Mouse (Mus musculus) lung, postnatal 14 days (tissue): ENCODE results near the gene Slc35a3.
"Not testable (repeated sequence)": the region's sequence is repeated elsewhere in the genome, so short reads cannot be mapped to it uniquely, and the experiment has no call there.

ENCODE experiments used
- DNase-seq: peaks from one replicate; pipeline ENCODE4 v3.0.0; 2021

Slc35a3 gene

GRCm38 (mm10) chr3:116712436-116712881 lies at the start of gene Slc35a3:
Gene Slc35a3, minus strand, starts transcription at chr3:116712831.
- DNase-seq = no peak

- no peak for DNase-seq
Measured at GRCm38 (mm10) chr3:116752818-116753217, 40.2 kb upstream of the Slc35a3 start.

- DNase-seq = peak; percentile 65
Measured at GRCm38 (mm10) chr3:116751191-116751860, 38.7 kb upstream of the Slc35a3 start.

GRCm38 (mm10) chr3:116748391-116749170 lies 36.0 kb upstream of the Slc35a3 start:
- DNase-seq = peak; percentile 56

- not testable (repeated sequence) for DNase-seq
Measured at GRCm38 (mm10) chr3:116747648-116748047, 35.0 kb upstream of the Slc35a3 start.

- no peak for DNase-seq
Measured at GRCm38 (mm10) chr3:116740963-116741362, 28.3 kb upstream of the Slc35a3 start.

- no peak for DNase-seq
Measured at GRCm38 (mm10) chr3:116740106-116740505, 27.5 kb upstream of the Slc35a3 start.

- peak; percentile 22 for DNase-seq
Measured at GRCm38 (mm10) chr3:116737326-116737731, 24.7 kb upstream of the Slc35a3 start.

GRCm38 (mm10) chr3:116729483-116730174 lies 17.0 kb upstream of the Slc35a3 start:
- DNase-seq = no peak

GRCm38 (mm10) chr3:116726807-116727206 lies 14.2 kb upstream of the Slc35a3 start:
- DNase-seq = no peak

GRCm38 (mm10) chr3:116723496-116724481 lies 11.2 kb upstream of the Slc35a3 start:
- DNase-seq = no peak

GRCm38 (mm10) chr3:116722980-116723379 lies 10.3 kb upstream of the Slc35a3 start:
- peak; percentile 2 for DNase-seq

GRCm38 (mm10) chr3:116718951-116719350 lies 6.3 kb upstream of the Slc35a3 start:
- no peak for DNase-seq

GRCm38 (mm10) chr3:116713031-116713430 lies 400 bp upstream of the Slc35a3 start:
- DNase-seq = no peak

GRCm38 (mm10) chr3:116711624-116712435 lies 801 bp downstream of the Slc35a3 start:
- DNase-seq = peak; percentile 84

- DNase-seq = no peak
Measured at GRCm38 (mm10) chr3:116710941-116711340, 1.7 kb downstream of the Slc35a3 start.

- DNase-seq = no peak
Measured at GRCm38 (mm10) chr3:116705637-116706204, 6.9 kb downstream of the Slc35a3 start.

- no peak for DNase-seq
Measured at GRCm38 (mm10) chr3:116703835-116704234, 8.8 kb downstream of the Slc35a3 start.

- no peak for DNase-seq
Measured at GRCm38 (mm10) chr3:116702647-116703272, 9.9 kb downstream of the Slc35a3 start.

GRCm38 (mm10) chr3:116701601-116702000 lies 11.0 kb downstream of the Slc35a3 start:
- DNase-seq = no peak
